Mouse (Mus musculus) stomach, postnatal 0 days (tissue): ENCODE data around the gene Vim. TPM values are rescaled to one million over a fixed set of nuclear protein-coding genes. Genes with fewer than 3 reads are reported as not detected.
"Not testable (repeated sequence)": the region's sequence is repeated elsewhere in the genome, so short reads cannot be mapped to it uniquely, and the experiment has no call there.

Source experiments
- ATAC-seq: fragments of 200-750 bp; cut with Nextera tagmentation; 2 replicates; pipeline ENCODE4 v1.8.0; 2017; ENCODE audit not compliant: low FRiP score, low TSS enrichment
- DNase-seq: peaks from one replicate; pipeline ENCODE4 v3.0.0-alpha.2; 2016; ENCODE audit warnings: low spot score
- H3K27ac ChIP-seq: fragments of 300-500 bp; sonication (generic); replicated peaks from 2 replicates; pipeline ENCODE4 v1.5.1; 2014; ENCODE audit warnings: mild to moderate bottlenecking, control low read depth
- H3K27me3 ChIP-seq: fragments of 300-500 bp; sonication (generic); 2 replicates; pipeline ENCODE4 v1.6.1; 2014; ENCODE audit warnings: low read length; ENCODE audit not compliant: control insufficient read depth, insufficient read depth
- H3K36me3 ChIP-seq: fragments of 300-500 bp; sonication (generic); 2 replicates; pipeline ENCODE4 v1.6.1; 2014; ENCODE audit warnings: low read length, mixed read lengths; ENCODE audit not compliant: control insufficient read depth, insufficient read depth
- H3K4me1 ChIP-seq: fragments of 300-500 bp; sonication (generic); replicated peaks from 2 replicates; pipeline ENCODE4 v1.6.1; 2014; ENCODE audit warnings: antibody characterized with exemption; ENCODE audit not compliant: control insufficient read depth, insufficient read depth
- H3K4me2 ChIP-seq: fragments of 300-500 bp; sonication (generic); replicated peaks from 2 replicates; pipeline ENCODE4 v1.6.1; 2014; ENCODE audit warnings: low read depth, mild to moderate bottlenecking, control low read depth, moderate library complexity
- H3K4me3 ChIP-seq: fragments of 300-500 bp; sonication (generic); 2 replicates; pipeline ENCODE4 v1.5.1; 2014; ENCODE audit warnings: low read depth, low read length, control low read depth
- H3K9ac ChIP-seq: fragments of 300-500 bp; sonication (generic); 2 replicates; pipeline ENCODE4 v1.6.1; 2014; ENCODE audit warnings: mild to moderate bottlenecking, low read length, control low read depth, mixed read lengths
- H3K9me3 ChIP-seq: fragments of 300-500 bp; sonication (generic); 2 replicates; pipeline ENCODE4 v1.6.1; 2016; ENCODE audit warnings: low read length; ENCODE audit not compliant: control insufficient read depth
- CTCF ChIP-seq: IDR thresholded peaks from 2 replicates; pipeline ENCODE4 v1.5.1; 2016; ENCODE audit warnings: antibody characterized with exemption, low read depth, mild to moderate bottlenecking, moderate library complexity
- EP300 ChIP-seq: optimal IDR thresholded peaks from 2 replicates; pipeline ENCODE3; 2016; ENCODE audit warnings: antibody characterized with exemption
- WGBS: fragments of 180-500 bp; shearing (Covaris S2); extraction: QIAGEN DNeasy Blood & Tissue Kit; methylation state at CpG from one replicate; pipeline ENCODE4 v1.1.7; 2014; 5-methylcytosine and 5-hydroxymethylcytosine counted together
- polyA plus RNA-seq: library from polyadenylated mRNA; unstranded; fragments of >200 nt; fragmentation: Nextera tagmentation; extraction: Ambion mirVana; gene quantifications from 2 replicates; pipeline ENCODE4 v1.2.1, GENCODE M21; 2015

Vim gene
- polyA plus RNA-seq, 1 experiment from 2014 or later: 331 TPM

DNA sequence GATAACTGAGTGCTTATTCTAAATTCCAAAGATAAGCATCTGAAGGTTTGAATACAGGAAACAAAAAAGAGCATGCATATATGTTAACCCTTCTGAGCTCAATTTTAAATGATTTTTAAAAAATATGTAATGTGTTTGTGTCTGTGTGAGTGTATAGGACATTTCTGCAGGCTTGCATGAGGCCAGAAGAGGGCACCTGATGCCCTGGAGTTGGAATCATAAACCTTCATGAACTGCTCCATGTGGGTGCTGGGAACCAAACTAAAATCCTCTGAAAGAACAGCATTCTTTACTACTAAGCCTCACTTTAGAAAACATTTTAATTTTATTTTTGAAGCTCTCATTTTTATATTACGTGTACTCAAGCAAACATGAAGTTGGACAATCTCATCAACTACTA, 3.7 kb downstream of the Vim start:
- ATAC-seq (no peak), DNase-seq (no peak)
- no peaks in the 10 kb centered on the region for H3K27me3 ChIP-seq
- no peaks in the 10 kb centered on the region for H3K9me3 ChIP-seq
- no peak overlapping the region for H3K27ac ChIP-seq
- H3K4me1 ChIP-seq: no peaks in the 10 kb centered on the region
- H3K4me3 ChIP-seq: no peak overlapping the region
- no peak overlapping the region for H3K9ac ChIP-seq
- TF ChIP-seq CTCF (peak; percentile 17; the same call in 1 of the 2 replicates), EP300 (no peak)
- no peak overlapping the region for H3K4me2 ChIP-seq
- WGBS: 95% methylated on average over 1 of the region's 1 CpGs
- 0 out of 2 replicates have a peak, but pooled peaks cover 2% of the 10 kb centered on the region for H3K36me3 ChIP-seq

DNA sequence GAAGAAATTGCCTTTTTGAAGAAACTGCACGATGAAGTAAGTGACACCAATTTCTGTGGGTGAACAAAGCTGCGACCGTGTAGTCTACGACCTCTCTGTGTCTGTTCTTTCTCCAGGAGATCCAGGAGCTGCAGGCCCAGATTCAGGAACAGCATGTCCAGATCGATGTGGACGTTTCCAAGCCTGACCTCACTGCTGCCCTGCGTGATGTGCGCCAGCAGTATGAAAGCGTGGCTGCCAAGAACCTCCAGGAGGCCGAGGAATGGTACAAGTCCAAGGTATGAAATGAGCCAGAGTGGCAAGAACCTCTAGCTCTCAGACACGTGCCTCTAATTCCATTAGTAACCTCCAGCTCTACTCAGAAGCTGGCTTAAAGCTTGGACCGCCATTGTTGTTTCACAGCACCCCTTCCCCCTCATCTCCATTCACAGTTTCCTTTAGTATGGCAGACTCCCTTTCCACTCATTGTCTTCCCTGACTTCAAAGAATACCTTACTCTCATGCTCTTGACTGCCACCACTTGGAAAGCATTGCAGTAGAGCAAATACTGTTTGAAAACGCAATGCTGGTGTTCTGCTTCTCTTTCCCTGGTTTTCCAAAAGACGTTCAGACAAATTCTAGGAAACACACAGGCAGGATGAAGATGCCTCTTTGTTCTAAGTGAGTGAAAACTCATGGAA, 4.9 kb downstream of the Vim start:
- Histone ChIP-seq H3K4me3 (no peak overlapping the region), H3K9me3 (no peaks in the 10 kb centered on the region), H3K4me1 (no peaks in the 10 kb centered on the region), H3K9ac (no peak overlapping the region), H3K27me3 (no peaks in the 10 kb centered on the region), H3K27ac (no peak overlapping the region), H3K36me3 (0 out of 2 replicates have a peak, but pooled peaks cover 2% of the 10 kb centered on the region), H3K4me2 (no peak overlapping the region)
- WGBS: 73% methylated on average over 14 of the region's 14 CpGs
- no peak for ATAC-seq
- TF ChIP-seq CTCF (peak; percentile 27; the same call in 1 of the 2 replicates), EP300 (no peak)
- DNase-seq: no peak

DNA sequence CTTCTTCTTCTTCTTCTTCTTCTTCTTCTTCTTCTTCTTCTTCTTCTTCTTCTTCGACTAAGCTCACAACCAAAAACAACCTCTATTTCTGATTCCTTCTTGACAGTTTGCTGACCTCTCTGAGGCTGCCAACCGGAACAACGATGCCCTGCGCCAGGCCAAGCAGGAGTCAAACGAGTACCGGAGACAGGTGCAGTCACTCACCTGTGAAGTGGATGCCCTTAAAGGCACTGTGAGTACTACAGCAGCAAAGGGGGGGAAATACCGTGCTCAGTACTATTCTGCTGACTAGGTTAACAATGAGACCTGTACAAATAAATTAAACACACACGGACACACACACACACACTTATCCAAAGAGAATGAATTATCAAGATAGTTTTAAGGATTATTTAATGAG, 5.6 kb downstream of the Vim start:
- Histone ChIP-seq H3K36me3 (0 out of 2 replicates have a peak, but pooled peaks cover 2% of the 10 kb centered on the region), H3K9me3 (no peaks in the 10 kb centered on the region), H3K9ac (no peak overlapping the region), H3K4me1 (no peaks in the 10 kb centered on the region), H3K4me2 (no peak overlapping the region), H3K27ac (no peak overlapping the region), H3K4me3 (no peak overlapping the region), H3K27me3 (no peaks in the 10 kb centered on the region)
- WGBS: 89% methylated on average over 8 of the region's 8 CpGs
- no peak for TF ChIP-seq EP300
- no peak for TF ChIP-seq CTCF
- no peak for DNase-seq
- ATAC-seq: no peak

DNA sequence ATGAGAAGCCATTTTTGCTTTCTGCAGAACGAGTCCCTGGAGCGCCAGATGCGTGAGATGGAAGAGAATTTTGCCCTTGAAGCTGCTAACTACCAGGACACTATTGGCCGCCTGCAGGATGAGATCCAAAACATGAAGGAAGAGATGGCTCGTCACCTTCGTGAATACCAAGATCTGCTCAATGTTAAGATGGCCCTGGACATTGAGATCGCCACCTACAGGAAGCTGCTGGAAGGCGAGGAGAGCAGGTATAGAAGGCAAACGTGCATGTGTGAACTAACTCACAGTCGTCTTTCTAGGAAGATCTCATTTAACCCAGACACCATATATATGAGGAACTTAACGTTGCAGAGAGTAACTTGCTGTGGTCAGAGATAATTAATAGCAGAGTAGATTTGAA, 6.3 kb downstream of the Vim start:
- WGBS: 65% methylated on average over 11 of the region's 11 CpGs

DNA sequence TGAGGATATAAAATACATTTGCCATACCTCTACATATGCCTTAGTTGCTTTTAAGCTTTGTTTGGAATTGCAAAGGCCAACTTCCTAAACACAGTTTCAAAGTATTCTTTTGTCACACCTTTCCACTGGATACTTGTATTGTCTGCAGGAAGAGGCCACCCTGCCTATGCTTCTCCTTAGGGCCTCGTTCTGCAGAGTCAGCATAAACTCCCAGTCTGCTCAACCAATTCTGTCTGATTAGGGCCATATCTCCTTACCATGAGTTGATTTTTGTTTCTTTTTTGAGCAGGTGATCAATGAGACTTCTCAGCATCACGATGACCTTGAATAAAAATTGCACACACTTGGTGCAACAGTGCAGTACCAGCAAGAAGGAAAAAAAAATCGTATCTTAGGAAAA, 8.5 kb downstream of the Vim start:
- Histone ChIP-seq H3K4me1 (no peaks in the 10 kb centered on the region), H3K27ac (no peak overlapping the region), H3K9me3 (no peaks in the 10 kb centered on the region), H3K36me3 (0 out of 2 replicates have a peak, but pooled peaks cover 2% of the 10 kb centered on the region), H3K9ac (no peak overlapping the region), H3K4me3 (no peak overlapping the region), H3K27me3 (no peaks in the 10 kb centered on the region), H3K4me2 (no peak overlapping the region)
- TF ChIP-seq EP300 (no peak), CTCF (no peak)
- 81% methylated on average over 3 of the region's 3 CpGs for WGBS
- ATAC-seq (no peak), DNase-seq (no peak)

More for the DNA sequence above, 6.3 kb downstream of the Vim start:
- TF ChIP-seq EP300 (no peak), CTCF (peak; percentile 60)
- no peaks in the 10 kb centered on the region for H3K27me3 ChIP-seq
- no peak overlapping the region for H3K4me3 ChIP-seq
- 0 out of 2 replicates have a peak, but pooled peaks cover 2% of the 10 kb centered on the region for H3K36me3 ChIP-seq
- no peak for DNase-seq
- no peak for ATAC-seq
- no peak overlapping the region for H3K27ac ChIP-seq
- H3K4me1 ChIP-seq: no peaks in the 10 kb centered on the region
- no peak overlapping the region for H3K9ac ChIP-seq
- H3K9me3 ChIP-seq: no peaks in the 10 kb centered on the region
- H3K4me2 ChIP-seq: no peak overlapping the region

DNA sequence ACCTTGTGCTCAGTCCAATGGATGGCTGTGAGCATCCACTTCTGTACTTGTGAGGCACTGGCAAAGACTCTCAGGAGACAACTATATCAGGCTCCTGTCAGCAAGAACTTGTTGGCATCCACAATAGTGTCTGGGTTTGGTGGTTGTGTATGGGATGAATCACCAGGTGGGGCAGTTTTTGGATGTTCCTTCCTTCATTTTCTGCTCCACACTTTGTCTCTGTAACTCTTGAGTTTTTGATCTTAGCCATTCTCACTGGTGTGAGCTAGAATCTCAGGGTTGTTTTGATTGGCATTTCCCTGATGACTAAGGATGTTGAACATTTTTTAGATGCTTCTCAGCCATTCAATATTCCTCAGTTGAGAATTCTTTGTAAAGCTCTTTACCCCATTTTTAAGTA, 10.0 kb downstream of the Vim start:
- H3K9ac ChIP-seq, DNase-seq, H3K36me3 ChIP-seq, H3K4me1 ChIP-seq, H3K4me3 ChIP-seq, H3K9me3 ChIP-seq, H3K4me2 ChIP-seq, H3K27me3 ChIP-seq, ATAC-seq, H3K27ac ChIP-seq: not testable (repeated sequence)
